Mouse (Mus musculus): Measurements from ENCODE around the gene Exd2. TPM values are rescaled to one million over a fixed set of nuclear protein-coding genes. Genes with fewer than 3 reads are reported as not detected.

The Exd2 gene
- polyA plus RNA-seq, 2 experiments = 4.2 to 5.1 TPM

DNA sequence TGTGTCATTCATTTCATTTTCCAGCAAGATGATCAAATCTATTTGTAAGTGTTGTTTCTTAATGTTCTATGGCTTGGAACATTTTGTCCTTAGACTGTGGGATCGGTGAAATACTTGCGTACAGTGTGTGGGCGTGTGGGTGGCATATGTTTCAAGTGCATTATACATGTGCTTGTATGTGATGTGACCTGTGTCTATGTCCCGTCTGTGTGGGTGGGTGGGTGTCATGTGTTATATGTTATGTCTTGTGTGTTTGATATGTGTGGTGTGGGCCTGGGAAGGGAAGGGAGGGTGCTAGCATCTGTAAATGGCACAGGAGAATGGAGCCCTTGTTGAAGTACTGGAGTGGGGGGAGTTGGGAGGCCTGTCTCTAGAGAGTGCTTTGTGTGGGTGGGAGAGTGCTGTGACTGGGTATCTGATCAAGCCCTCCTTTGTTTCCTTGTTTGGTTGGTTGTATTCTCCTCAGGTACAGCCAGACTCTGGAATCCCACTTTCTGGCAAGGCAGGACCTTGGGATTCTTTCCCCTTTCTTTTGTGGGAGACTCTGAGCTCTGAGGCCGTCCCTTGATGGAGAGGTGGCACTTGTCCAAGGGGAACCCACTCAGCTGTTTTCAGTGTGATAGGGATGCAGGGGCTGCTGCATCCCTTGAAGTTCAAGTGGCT, 65.0 kb downstream of the Exd2 start:
- Histone ChIP-seq H3K27me3 (ENCODE audit: control insufficient read depth, insufficient read depth, low read length) (peaks cover 4% of the 10 kb centered on the region; the same call in 1 of the 2 replicates), H3K36me3 (replicated peaks; ENCODE audit: control insufficient read depth, insufficient read depth, low read depth) (no peaks in the 10 kb centered on the region), H3K4me2 (ENCODE audit: low read depth) (no peak overlapping the region), H3K4me3 (ENCODE audit: insufficient read depth in 1 of 2, low read depth in 2 of 2, low read length in 2 of 2) (no peak overlapping the region), H3K27ac (no peak overlapping the region), H3K4me1 (replicated peaks; ENCODE audit: control insufficient read depth in 2 of 2, insufficient read depth in 2 of 2, low read length in 1 of 2) (peaks cover 0 to 4% of the 10 kb centered on the region in 2 experiments; a peak in 1 of 4 replicates), H3K9me3 (ENCODE audit: control insufficient read depth, low read length) (no peaks in the 10 kb centered on the region), H3K9ac (replicated peaks) (no peak overlapping the region)
- DNase-seq (ENCODE audit: low read depth in 3 of 3, low spot score in 3 of 3) = no peak
- 69% methylated on average over 5 of the region's 5 CpGs for WGBS (ENCODE audit: insufficient replicate concordance)
- no peak for ATAC-seq (ENCODE audit: insufficient read depth)
- no peak for TF ChIP-seq CTCF (IDR thresholded peaks at IDR 0.05; ENCODE audit: low read depth)
- no peak for TF ChIP-seq EP300 (IDR thresholded peaks at IDR 0.05; ENCODE audit: low read depth)

- no peaks in the 10 kb centered on the region for H3K9me3 ChIP-seq (ENCODE audit: control insufficient read depth, low read length)
- H3K4me1 ChIP-seq (replicated peaks; ENCODE audit: control insufficient read depth in 2 of 2, insufficient read depth in 2 of 2, low read length in 1 of 2) = peaks cover 0 to 4% of the 10 kb centered on the region in 2 experiments; a peak in 1 of 4 replicates
- TF ChIP-seq CTCF (IDR thresholded peaks at IDR 0.05; ENCODE audit: low read depth) (no peak), EP300 (IDR thresholded peaks at IDR 0.05; ENCODE audit: low read depth) (no peak)
- ATAC-seq (ENCODE audit: insufficient read depth) (no peak), DNase-seq (ENCODE audit: low read depth in 3 of 3, low spot score in 3 of 3) (no peak)
- no peak overlapping the region for H3K4me2 ChIP-seq (ENCODE audit: low read depth)
- H3K36me3 ChIP-seq (replicated peaks; ENCODE audit: control insufficient read depth, insufficient read depth, low read depth) = no peaks in the 10 kb centered on the region
- no peak overlapping the region for H3K27ac ChIP-seq
- no peaks in the 10 kb centered on the region for H3K27me3 ChIP-seq (ENCODE audit: control insufficient read depth, insufficient read depth, low read length)
- no peak overlapping the region for H3K4me3 ChIP-seq (ENCODE audit: insufficient read depth in 1 of 2, low read depth in 2 of 2, low read length in 2 of 2)
- WGBS (ENCODE audit: insufficient replicate concordance) = 59% methylated on average over 2 of the region's 2 CpGs
- H3K9ac ChIP-seq (replicated peaks) = no peak overlapping the region
Observed at GRCm38 (mm10) chr12:80530052-80530451, 67.2 kb downstream of the Exd2 start.

DNA sequence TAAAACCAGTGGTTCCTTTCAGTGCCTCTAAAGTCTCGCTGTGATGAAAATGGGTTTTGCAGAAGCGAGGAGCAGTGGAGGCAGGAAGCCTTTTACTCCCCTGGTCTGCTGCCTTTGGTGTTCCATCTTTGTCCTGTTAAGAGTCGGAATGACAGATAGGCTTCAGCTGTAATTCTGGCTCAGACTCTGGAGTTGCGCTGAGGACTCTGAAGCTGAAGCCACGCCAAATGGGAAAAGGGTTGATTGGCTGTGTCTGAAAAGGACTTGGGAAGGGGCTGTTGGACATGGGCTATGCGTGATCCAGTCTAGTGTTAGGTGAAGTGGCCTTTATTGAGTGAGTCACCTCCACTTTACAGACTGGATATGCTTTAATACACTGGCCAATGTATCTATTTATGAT, 67.7 kb downstream of the Exd2 start:
- 56% methylated on average over 6 of the region's 6 CpGs for WGBS (ENCODE audit: insufficient replicate concordance)
- Histone ChIP-seq H3K4me3 (ENCODE audit: insufficient read depth in 1 of 2, low read depth in 2 of 2, low read length in 2 of 2) (no peak overlapping the region), H3K4me1 (replicated peaks; ENCODE audit: control insufficient read depth in 2 of 2, insufficient read depth in 2 of 2, low read length in 1 of 2) (peaks cover 0 to 4% of the 10 kb centered on the region in 2 experiments; a peak in 1 of 4 replicates), H3K9ac (replicated peaks) (no peak overlapping the region), H3K4me2 (ENCODE audit: low read depth) (no peak overlapping the region), H3K36me3 (replicated peaks; ENCODE audit: control insufficient read depth, insufficient read depth, low read depth) (no peaks in the 10 kb centered on the region), H3K9me3 (ENCODE audit: control insufficient read depth, low read length) (no peaks in the 10 kb centered on the region), H3K27me3 (ENCODE audit: control insufficient read depth, insufficient read depth, low read length) (no peaks in the 10 kb centered on the region), H3K27ac (no peak overlapping the region)
- ATAC-seq (ENCODE audit: insufficient read depth) (no peak), DNase-seq (ENCODE audit: low read depth in 3 of 3, low spot score in 3 of 3) (no peak)
- TF ChIP-seq EP300 (IDR thresholded peaks at IDR 0.05; ENCODE audit: low read depth) (no peak), CTCF (IDR thresholded peaks at IDR 0.05; ENCODE audit: low read depth) (no peak)

- no peak overlapping the region for H3K9ac ChIP-seq (replicated peaks)
- H3K27me3 ChIP-seq (ENCODE audit: control insufficient read depth, insufficient read depth, low read length) = no peaks in the 10 kb centered on the region
- peaks cover 0 to 4% of the 10 kb centered on the region in 2 experiments; a peak in 1 of 4 replicates for H3K4me1 ChIP-seq (replicated peaks; ENCODE audit: control insufficient read depth in 2 of 2, insufficient read depth in 2 of 2, low read length in 1 of 2)
- no peaks in the 10 kb centered on the region for H3K9me3 ChIP-seq (ENCODE audit: control insufficient read depth, low read length)
- DNase-seq (ENCODE audit: low read depth in 3 of 3, low spot score in 3 of 3) (peak; percentile 14 to 35 (median 24)), ATAC-seq (ENCODE audit: insufficient read depth) (peak; percentile 81)
- TF ChIP-seq CTCF (IDR thresholded peaks at IDR 0.05; ENCODE audit: low read depth) (no peak), EP300 (IDR thresholded peaks at IDR 0.05; ENCODE audit: low read depth) (0 out of 2 replicates have a peak, but pooled peaks have one; percentile 4)
- 31% methylated on average over 10 of the region's 10 CpGs for WGBS (ENCODE audit: insufficient replicate concordance)
- no peak overlapping the region for H3K4me3 ChIP-seq (ENCODE audit: insufficient read depth in 1 of 2, low read depth in 2 of 2, low read length in 2 of 2)
- no peak overlapping the region for H3K4me2 ChIP-seq (ENCODE audit: low read depth)
- H3K27ac ChIP-seq = no peak overlapping the region
- H3K36me3 ChIP-seq (replicated peaks; ENCODE audit: control insufficient read depth, insufficient read depth, low read depth) = no peaks in the 10 kb centered on the region
Observed at GRCm38 (mm10) chr12:80531585-80531984, 68.7 kb downstream of the Exd2 start.

GRCm38 (mm10) chr12:80533876-80534275, 71.0 kb downstream of the Exd2 start:
- ATAC-seq (ENCODE audit: insufficient read depth) = no peak

More at GRCm38 (mm10) chr12:80533876-80534275, 71.0 kb downstream of the Exd2 start:
- Histone ChIP-seq H3K9me3 (ENCODE audit: control insufficient read depth, low read length) (no peaks in the 10 kb centered on the region), H3K27ac (no peak overlapping the region), H3K36me3 (replicated peaks; ENCODE audit: control insufficient read depth, insufficient read depth, low read depth) (no peaks in the 10 kb centered on the region), H3K4me2 (ENCODE audit: low read depth) (no peak overlapping the region), H3K27me3 (ENCODE audit: control insufficient read depth, insufficient read depth, low read length) (no peaks in the 10 kb centered on the region), H3K9ac (replicated peaks) (no peak overlapping the region), H3K4me1 (replicated peaks; ENCODE audit: control insufficient read depth in 2 of 2, insufficient read depth in 2 of 2, low read length in 1 of 2) (peaks cover 0 to 4% of the 10 kb centered on the region in 2 experiments; a peak in 1 of 4 replicates), H3K4me3 (ENCODE audit: insufficient read depth in 1 of 2, low read depth in 2 of 2, low read length in 2 of 2) (no peak overlapping the region)
- DNase-seq (ENCODE audit: low read depth in 3 of 3, low spot score in 3 of 3) = no peak
- WGBS (ENCODE audit: insufficient replicate concordance) = 43% methylated on average over 2 of the region's 2 CpGs
- TF ChIP-seq CTCF (IDR thresholded peaks at IDR 0.05; ENCODE audit: low read depth) (no peak), EP300 (IDR thresholded peaks at IDR 0.05; ENCODE audit: low read depth) (no peak)
